14 mouse cellular contexts compared by ENCODE assay signal in genomic region chr1:193692991-193693390, GRCm38 (mm10).
DNase-seq lines count a peak whose midpoint lies in the region; TF ChIP-seq lines count a peak whose summit lies in the region.
"Had no signal": no experiment of that assay in that cellular context is flagged by ENCODE, and none has a peak within 500 bp of the region (broad histone marks: within the 10 kb centered on the region; RNA-seq: fewer than 3 reads in every experiment).

No protein-coding gene starts in this region.

- DNase-seq in heart, adult 18-20 months: peak; percentile 16 to 22
- no peak for DNase-seq in heart, adult 11 months
- DNase-seq in kidney, adult 2 months: peak; percentile 84
- DNase-seq in kidney, postnatal 10 days: no peak
- DNase-seq in cerebellum, postnatal 10 days: peak; percentile 54 to 68
- peak; percentile 48 to 62 for DNase-seq in kidney, postnatal 25 days
- DNase-seq in embryo, embryonic 10 days (ENCODE audit: low spot score): no peak
- DNase-seq: retina, postnatal 1 day; thymus, adult 2 months had no signal

- H3K27ac ChIP-seq in kidney, adult 2 months (ENCODE audit: insufficient read depth, low read depth, low read length): no peak overlapping the region
- H3K27ac ChIP-seq: embryonic facial prominence, embryonic 13.5 days; forebrain, embryonic 10.5 days; lung, embryonic 15.5 days; midbrain, embryonic 10.5 days; neural tube, embryonic 15.5 days had no signal

- H3K4me3 ChIP-seq in kidney, adult 2 months (ENCODE audit: insufficient read depth, low read depth, low read length): no peak overlapping the region
- H3K4me3 ChIP-seq: embryonic facial prominence, embryonic 13.5 days; forebrain, embryonic 10.5 days; lung, embryonic 15.5 days; midbrain, embryonic 10.5 days; neural tube, embryonic 15.5 days had no signal

- TF ChIP-seq POLR2A in kidney, adult 2 months (IDR thresholded peaks at IDR 0.05; ENCODE audit: low read depth, low read length): no peak

- no peaks in the 10 kb centered on the region for H3K36me3 ChIP-seq in kidney, adult 2 months (ENCODE audit: control insufficient read depth, insufficient read depth, low read length)
- H3K36me3 ChIP-seq: embryonic facial prominence, embryonic 13.5 days; forebrain, embryonic 10.5 days; lung, embryonic 15.5 days; midbrain, embryonic 10.5 days; neural tube, embryonic 15.5 days had no signal

- no peaks in the 10 kb centered on the region for H3K4me1 ChIP-seq in kidney, adult 2 months (ENCODE audit: control insufficient read depth, insufficient read depth, low read length)
- H3K4me1 ChIP-seq: lung, embryonic 15.5 days had no signal

- 18% methylated on average over 3 of the region's 3 CpGs for WGBS in kidney, adult 2 months

- no peak for TF ChIP-seq CTCF in kidney, adult 2 months (conservative IDR thresholded peaks at IDR 0.05; ENCODE audit: insufficient read depth, insufficient read length, low read depth, low read length)

- H3K27me3 ChIP-seq in kidney, adult 2 months (replicated peaks; ENCODE audit: control insufficient read depth, insufficient read depth, low read length): no peaks in the 10 kb centered on the region
- H3K27me3 ChIP-seq: lung, embryonic 15.5 days; neural tube, embryonic 15.5 days had no signal

Comparison
In these comparisons a context has a peak if more than half of its experiments do, and no peak if none do; other contexts are left out.
1. DNase-seq: peak in heart, adult 18-20 months (2 of 2), kidney, adult 2 months (single experiment), cerebellum, postnatal 10 days (2 of 2) and kidney, postnatal 25 days (2 of 2); none in heart, adult 11 months (single experiment), kidney, postnatal 10 days (single experiment) and embryo, embryonic 10 days (single experiment).